Mouse (Mus musculus): ENCODE measurements around the gene Sbf1. TPM values are rescaled to one million over a fixed set of nuclear protein-coding genes. Genes with fewer than 3 reads are reported as not detected.
A peak's percentile ranks its signal among the peaks of the same experiment; 100 is the strongest.

Gene Sbf1
- 99.8 and 105 TPM in 2 replicates for polyA plus RNA-seq (2014; fragmentation: Nextera tagmentation; extraction: Ambion mirVana)

GRCm38 (mm10) chr15:89315190-89315731, at the start of gene Sbf1:
Gene Sbf1 (minus strand): TSS chr15:89315311.
- H3K4me3 ChIP-seq (replicated peaks; ENCODE audit: low read length), result peak within 1 kb of the TSS; percentile 99
- no peaks in the 10 kb centered on the region for H3K36me3 ChIP-seq (replicated peaks; ENCODE audit: control insufficient read depth, insufficient read depth)
- ATAC-seq (ENCODE audit: low FRiP score) (peak; percentile 99), DNase-seq (ENCODE audit: low spot score) (peak; percentile 91)
- peak within 1 kb of the TSS; percentile 66 for H3K27ac ChIP-seq
- peak within 1 kb of the TSS; percentile 80 for H3K4me2 ChIP-seq (replicated peaks)
- under 1% methylated on average over 37 of the region's 37 CpGs for WGBS
- peak within 1 kb of the TSS; percentile 91 for H3K9ac ChIP-seq
- H3K4me1 ChIP-seq (replicated peaks; ENCODE audit: control insufficient read depth, insufficient read depth, low read length), result peaks cover 31% of the 10 kb centered on the region
- no peaks in the 10 kb centered on the region for H3K27me3 ChIP-seq (ENCODE audit: control insufficient read depth, insufficient read depth, low read length)
- no peaks in the 10 kb centered on the region for H3K9me3 ChIP-seq (ENCODE audit: control insufficient read depth, low read length)

- ATAC-seq (ENCODE audit: low FRiP score), result no peak
- H3K4me1 ChIP-seq (replicated peaks; ENCODE audit: control insufficient read depth, insufficient read depth, low read length), result no peaks in the 10 kb centered on the region
- no peak overlapping the region for H3K27ac ChIP-seq
- no peak overlapping the region for H3K4me3 ChIP-seq (replicated peaks; ENCODE audit: low read length)
- no peak overlapping the region for H3K4me2 ChIP-seq (replicated peaks)
- 98% methylated on average over 7 of the region's 7 CpGs for WGBS
- peaks cover 79% of the 10 kb centered on the region for H3K36me3 ChIP-seq (replicated peaks; ENCODE audit: control insufficient read depth, insufficient read depth)
- no peaks in the 10 kb centered on the region for H3K27me3 ChIP-seq (ENCODE audit: control insufficient read depth, insufficient read depth, low read length)
- DNase-seq (ENCODE audit: low spot score), result no peak
- no peaks in the 10 kb centered on the region for H3K9me3 ChIP-seq (ENCODE audit: control insufficient read depth, low read length)
- no peak overlapping the region for H3K9ac ChIP-seq
These were observed 47.9 kb upstream of the Sbf1 start for GRCm38 (mm10) chr15:89363051-89363450.

GRCm38 (mm10) chr15:89358784-89359183, 43.7 kb upstream of the Sbf1 start:
- Histone ChIP-seq H3K4me3 (replicated peaks; ENCODE audit: low read length) (no peak overlapping the region), H3K27ac (no peak overlapping the region), H3K4me1 (replicated peaks; ENCODE audit: control insufficient read depth, insufficient read depth, low read length) (peaks cover 19% of the 10 kb centered on the region), H3K36me3 (replicated peaks; ENCODE audit: control insufficient read depth, insufficient read depth) (peaks cover 37% of the 10 kb centered on the region), H3K9ac (no peak overlapping the region), H3K4me2 (replicated peaks) (no peak overlapping the region), H3K27me3 (ENCODE audit: control insufficient read depth, insufficient read depth, low read length) (no peaks in the 10 kb centered on the region), H3K9me3 (ENCODE audit: control insufficient read depth, low read length) (no peaks in the 10 kb centered on the region)
- ATAC-seq (ENCODE audit: low FRiP score) (no peak), DNase-seq (ENCODE audit: low spot score) (no peak)
- 89% methylated on average over 3 of the region's 3 CpGs for WGBS

- peak overlapping the region; percentile 80 for H3K4me2 ChIP-seq (replicated peaks)
- H3K4me1 ChIP-seq (replicated peaks; ENCODE audit: control insufficient read depth, insufficient read depth, low read length), result peaks cover 19% of the 10 kb centered on the region
- peak; percentile 67 for DNase-seq (ENCODE audit: low spot score)
- peak overlapping the region; percentile 90 for H3K4me3 ChIP-seq (replicated peaks; ENCODE audit: low read length)
- peak overlapping the region; percentile 84 for H3K9ac ChIP-seq
- ATAC-seq (ENCODE audit: low FRiP score), result no peak
- H3K27ac ChIP-seq, result peak overlapping the region; percentile 85
- no peaks in the 10 kb centered on the region for H3K27me3 ChIP-seq (ENCODE audit: control insufficient read depth, insufficient read depth, low read length)
- H3K9me3 ChIP-seq (ENCODE audit: control insufficient read depth, low read length), result no peaks in the 10 kb centered on the region
- under 1% methylated on average over 15 of the region's 15 CpGs for WGBS
- peaks cover 34% of the 10 kb centered on the region for H3K36me3 ChIP-seq (replicated peaks; ENCODE audit: control insufficient read depth, insufficient read depth)
These were observed 41.3 kb upstream of the Sbf1 start for GRCm38 (mm10) chr15:89356372-89356771.

DNA sequence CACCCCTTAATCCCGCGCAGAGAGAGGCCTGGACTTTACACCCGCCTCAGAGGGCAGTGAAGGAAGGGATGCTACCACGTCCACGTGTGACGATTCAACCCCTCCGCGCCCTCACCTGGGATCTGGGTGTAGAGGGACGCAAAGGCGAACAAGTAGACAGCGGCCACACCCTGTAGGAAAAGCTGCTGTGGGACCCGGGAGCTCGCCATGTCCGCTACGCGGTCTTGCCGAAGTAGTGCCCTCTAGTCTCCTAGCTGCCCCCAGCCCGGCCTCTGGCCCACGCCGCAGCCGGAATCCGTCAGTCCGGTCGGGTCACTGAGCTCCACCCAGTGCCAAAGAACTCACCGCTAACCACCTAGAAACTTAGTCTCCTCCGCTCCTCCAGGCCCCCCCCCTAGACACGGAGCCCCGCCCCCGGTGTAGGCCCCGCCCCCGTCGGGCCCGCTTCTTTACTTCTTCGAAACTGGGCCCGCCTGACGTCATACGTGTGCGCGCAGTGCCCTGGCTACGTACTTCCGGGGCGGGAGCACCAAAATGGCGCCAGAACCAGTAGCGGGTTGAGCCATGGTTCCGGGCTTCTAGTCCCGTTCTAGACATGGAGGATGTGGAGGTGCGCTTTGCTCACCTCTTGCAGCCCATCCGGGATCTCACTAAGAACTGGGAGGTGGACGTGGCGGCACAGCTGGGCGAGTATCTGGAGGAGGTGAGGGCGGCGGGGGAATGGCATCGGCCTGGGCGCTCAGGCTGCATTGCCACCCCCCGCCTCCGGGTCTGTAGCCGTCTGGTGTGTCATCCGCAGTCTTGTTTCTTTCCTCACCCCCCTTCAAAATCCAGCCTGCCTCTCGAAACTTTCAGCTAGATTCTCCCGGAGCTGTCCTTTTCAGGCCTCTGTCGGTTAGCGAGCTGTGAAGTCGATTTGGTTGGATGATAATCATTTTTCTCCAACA, 40.4 kb upstream of the Sbf1 start, which contains the start of the genes Lmf2 and Ncaph2:
Lmf2 (minus strand) TSS at position 419 of the 947 bp plus-strand sequence.
Ncaph2 (plus strand) TSS at position 479 of the 947 bp plus-strand sequence.
- Histone ChIP-seq H3K27ac (peak within 1 kb of the TSS; percentile 85), H3K4me3 (replicated peaks; ENCODE audit: low read length) (peak within 1 kb of the TSS; percentile 90), H3K9me3 (ENCODE audit: control insufficient read depth, low read length) (no peaks in the 10 kb centered on the region), H3K4me2 (replicated peaks) (peak within 1 kb of the TSS; percentile 80), H3K9ac (peak within 1 kb of the TSS; percentile 84), H3K4me1 (replicated peaks; ENCODE audit: control insufficient read depth, insufficient read depth, low read length) (peaks cover 19% of the 10 kb centered on the region), H3K27me3 (ENCODE audit: control insufficient read depth, insufficient read depth, low read length) (no peaks in the 10 kb centered on the region), H3K36me3 (replicated peaks; ENCODE audit: control insufficient read depth, insufficient read depth) (peaks cover 33% of the 10 kb centered on the region)
- ATAC-seq (ENCODE audit: low FRiP score), result peak; percentile 93
- under 1% methylated on average over 64 of the region's 64 CpGs for WGBS
- peak; percentile 99 for DNase-seq (ENCODE audit: low spot score)

GRCm38 (mm10) chr15:89354455-89354854, 39.3 kb upstream of the Sbf1 start:
- peak overlapping the region; percentile 84 for H3K9ac ChIP-seq
- ATAC-seq (ENCODE audit: low FRiP score), result no peak

GRCm38 (mm10) chr15:89353837-89354236, 38.7 kb upstream of the Sbf1 start:
- H3K9ac ChIP-seq, result no peak overlapping the region
- no peaks in the 10 kb centered on the region for H3K9me3 ChIP-seq (ENCODE audit: control insufficient read depth, low read length)
- H3K4me1 ChIP-seq (replicated peaks; ENCODE audit: control insufficient read depth, insufficient read depth, low read length), result peaks cover 19% of the 10 kb centered on the region
- WGBS, result 94% methylated on average over 16 of the region's 16 CpGs
- DNase-seq (ENCODE audit: low spot score) (no peak), ATAC-seq (ENCODE audit: low FRiP score) (no peak)
- no peaks in the 10 kb centered on the region for H3K27me3 ChIP-seq (ENCODE audit: control insufficient read depth, insufficient read depth, low read length)
- no peak overlapping the region for H3K4me2 ChIP-seq (replicated peaks)
- H3K36me3 ChIP-seq (replicated peaks; ENCODE audit: control insufficient read depth, insufficient read depth), result peaks cover 38% of the 10 kb centered on the region
- H3K27ac ChIP-seq, result no peak overlapping the region
- H3K4me3 ChIP-seq (replicated peaks; ENCODE audit: low read length), result no peak overlapping the region

More at GRCm38 (mm10) chr15:89354455-89354854, 39.3 kb upstream of the Sbf1 start:
- Histone ChIP-seq H3K9me3 (ENCODE audit: control insufficient read depth, low read length) (no peaks in the 10 kb centered on the region), H3K36me3 (replicated peaks; ENCODE audit: control insufficient read depth, insufficient read depth) (peaks cover 38% of the 10 kb centered on the region), H3K4me3 (replicated peaks; ENCODE audit: low read length) (peak overlapping the region; percentile 90), H3K27me3 (ENCODE audit: control insufficient read depth, insufficient read depth, low read length) (no peaks in the 10 kb centered on the region), H3K4me2 (replicated peaks) (peak overlapping the region; percentile 80), H3K4me1 (replicated peaks; ENCODE audit: control insufficient read depth, insufficient read depth, low read length) (peaks cover 19% of the 10 kb centered on the region), H3K27ac (no peak overlapping the region)
- no peak for DNase-seq (ENCODE audit: low spot score)
- WGBS, result 88% methylated on average over 7 of the region's 7 CpGs

DNA sequence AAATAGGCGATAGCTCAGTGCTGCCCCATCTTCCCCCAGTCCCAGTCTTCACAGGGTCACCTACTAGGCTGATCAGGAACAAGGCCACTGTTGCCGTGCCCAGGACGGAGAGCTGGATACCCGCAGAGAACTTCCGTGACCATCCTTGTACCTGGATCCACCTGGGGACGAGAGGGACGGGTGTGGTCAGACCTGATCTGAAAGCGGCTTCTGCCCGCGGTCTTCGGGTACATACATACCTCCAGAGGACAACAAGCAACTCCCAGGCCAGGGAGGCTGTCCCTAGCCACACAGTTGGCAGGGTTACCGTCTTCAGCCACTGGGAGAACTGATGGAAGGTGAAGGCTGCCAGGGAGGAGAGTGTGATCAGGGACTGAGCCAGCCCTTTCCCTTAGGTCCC, 37.7 kb upstream of the Sbf1 start:
- peaks cover 38% of the 10 kb centered on the region for H3K36me3 ChIP-seq (replicated peaks; ENCODE audit: control insufficient read depth, insufficient read depth)
- 97% methylated on average over 12 of the region's 12 CpGs for WGBS

GRCm38 (mm10) chr15:89352054-89352453, 36.9 kb upstream of the Sbf1 start:
- peaks cover 38% of the 10 kb centered on the region for H3K36me3 ChIP-seq (replicated peaks; ENCODE audit: control insufficient read depth, insufficient read depth)
- H3K4me3 ChIP-seq (replicated peaks; ENCODE audit: low read length), result no peak overlapping the region
- no peak for DNase-seq (ENCODE audit: low spot score)
- WGBS, result 98% methylated on average over 14 of the region's 14 CpGs
- no peaks in the 10 kb centered on the region for H3K27me3 ChIP-seq (ENCODE audit: control insufficient read depth, insufficient read depth, low read length)
- H3K27ac ChIP-seq, result no peak overlapping the region
- no peak overlapping the region for H3K9ac ChIP-seq
- ATAC-seq (ENCODE audit: low FRiP score), result no peak
- no peak overlapping the region for H3K4me2 ChIP-seq (replicated peaks)
- peaks cover 16% of the 10 kb centered on the region for H3K4me1 ChIP-seq (replicated peaks; ENCODE audit: control insufficient read depth, insufficient read depth, low read length)
- no peaks in the 10 kb centered on the region for H3K9me3 ChIP-seq (ENCODE audit: control insufficient read depth, low read length)

More for the DNA sequence above, 37.7 kb upstream of the Sbf1 start:
- Histone ChIP-seq H3K4me1 (replicated peaks; ENCODE audit: control insufficient read depth, insufficient read depth, low read length) (peaks cover 19% of the 10 kb centered on the region), H3K9ac (no peak overlapping the region), H3K27ac (no peak overlapping the region), H3K27me3 (ENCODE audit: control insufficient read depth, insufficient read depth, low read length) (no peaks in the 10 kb centered on the region), H3K4me2 (replicated peaks) (no peak overlapping the region), H3K9me3 (ENCODE audit: control insufficient read depth, low read length) (no peaks in the 10 kb centered on the region), H3K4me3 (replicated peaks; ENCODE audit: low read length) (no peak overlapping the region)
- no peak for ATAC-seq (ENCODE audit: low FRiP score)
- DNase-seq (ENCODE audit: low spot score), result no peak
